In the genomic region with DNA sequence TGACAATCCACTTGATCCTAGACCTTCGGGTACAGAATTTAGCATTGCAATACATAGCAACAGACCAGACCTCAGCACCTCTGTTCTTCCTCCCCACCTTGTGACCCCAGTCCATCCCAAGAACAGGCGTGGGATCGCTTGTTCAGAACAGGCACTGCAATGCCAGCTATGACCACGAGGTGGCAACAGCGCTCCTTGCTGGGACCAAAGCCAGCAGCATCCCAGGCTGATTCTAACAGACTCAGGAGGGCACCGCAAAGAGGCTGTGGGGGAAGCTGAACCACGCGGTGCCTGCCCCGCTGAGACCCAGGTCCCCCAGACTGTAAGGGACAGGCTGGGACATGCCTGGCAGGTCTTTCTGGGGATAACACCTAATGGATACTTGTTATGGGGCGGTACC, we compare ENCODE assay signal across 8 mouse cellular contexts. TPM values are rescaled to one million over a fixed set of nuclear protein-coding genes. Genes with fewer than 3 reads are reported as not detected.
DNase-seq lines count a peak whose midpoint lies in the region; ATAC-seq and TF ChIP-seq lines count a peak whose summit lies in the region.

No protein-coding gene starts in this region.

- ATAC-seq in limb, embryonic 14.5 days (ENCODE audit: low FRiP score, low read depth): no peak
- no peak for ATAC-seq in midbrain, postnatal 0 days (ENCODE audit: low FRiP score)

- no peak overlapping the region for H3K9ac ChIP-seq in heart, adult 2 months (ENCODE audit: low read depth, low read length)
- no peak overlapping the region for H3K9ac ChIP-seq in limb, embryonic 14.5 days (ENCODE audit: low read depth, low read length, severe bottlenecking)
- H3K9ac ChIP-seq in midbrain, postnatal 0 days (replicated peaks; ENCODE audit: low read length, poor library complexity, severe bottlenecking): no peak overlapping the region

- 4% methylated on average over 10 of the region's 10 CpGs for WGBS in embryonic facial prominence, embryonic 10.5 days
- WGBS in heart, adult 2 months: 3% methylated on average over 10 of the region's 10 CpGs
- 5% methylated on average over 10 of the region's 10 CpGs for WGBS in limb, embryonic 14.5 days
- whole genome bisulfite sequencing in midbrain, postnatal 0 days: 4% methylated on average over 10 of the region's 10 CpGs

- peak overlapping the region; percentile 29; the same call in 1 of the 2 replicates for H3K4me3 ChIP-seq in embryonic facial prominence, embryonic 10.5 days
- no peak overlapping the region for H3K4me3 ChIP-seq in heart, adult 2 months
- H3K4me3 ChIP-seq in limb, embryonic 14.5 days (replicated peaks; ENCODE audit: low read length): no peak overlapping the region
- no peak overlapping the region for H3K4me3 ChIP-seq in midbrain, postnatal 0 days (ENCODE audit: low read depth, low read length)

- TF ChIP-seq CTCF in heart, adult 2 months (IDR thresholded peaks at IDR 0.05): no peak; the same call in 1 of the 2 replicates
- TF ChIP-seq CTCF in midbrain, postnatal 0 days (IDR thresholded peaks at IDR 0.05): peak; percentile 100

- H3K27ac ChIP-seq in embryonic facial prominence, embryonic 10.5 days (replicated peaks): no peak overlapping the region
- H3K27ac ChIP-seq in heart, adult 2 months: no peak overlapping the region
- no peak overlapping the region for H3K27ac ChIP-seq in limb, embryonic 14.5 days (replicated peaks; ENCODE audit: low read depth, low read length)
- no peak overlapping the region for H3K27ac ChIP-seq in midbrain, postnatal 0 days (ENCODE audit: low read depth, low read length)

- no peak for TF ChIP-seq POLR2A in heart, adult 2 months (IDR thresholded peaks at IDR 0.05; ENCODE audit: insufficient read depth, low read depth, low read length)
- TF ChIP-seq POLR2A in limb, embryonic 14.5 days (IDR thresholded peaks at IDR 0.05; ENCODE audit: borderline replicate concordance, extremely low read depth, insufficient read depth, insufficient read length): 0 out of 2 replicates have a peak, but pooled peaks have one; percentile 27

- no peak overlapping the region for H3K4me2 ChIP-seq in limb, embryonic 14.5 days (replicated peaks; ENCODE audit: low read depth, low read length, severe bottlenecking)
- H3K4me2 ChIP-seq in midbrain, postnatal 0 days (ENCODE audit: low read depth, low read length, poor library complexity, severe bottlenecking): no peak overlapping the region

- intact Hi-C loops in heart, adult 2 months (cut with DNase I): loop anchor here (2.0 kb wide), 2 partner anchors 30 to 94 kb away; a partner anchor contains a TSS

- peak; percentile 93 for TF ChIP-seq EP300 in heart, adult 2 months (IDR thresholded peaks at IDR 0.05; ENCODE audit: insufficient read depth, low read depth, low read length)

- H3K9me3 ChIP-seq in embryonic facial prominence, embryonic 10.5 days: no peaks in the 10 kb centered on the region
- no peaks in the 10 kb centered on the region for H3K9me3 ChIP-seq in limb, embryonic 14.5 days (ENCODE audit: control insufficient read depth, low read length)
- no peaks in the 10 kb centered on the region for H3K9me3 ChIP-seq in midbrain, postnatal 0 days (ENCODE audit: low read length)

- no peaks in the 10 kb centered on the region for H3K79me2 ChIP-seq in heart, adult 2 months (replicated peaks; ENCODE audit: control insufficient read depth, insufficient read depth, low read length)

- no peaks in the 10 kb centered on the region for H3K27me3 ChIP-seq in embryonic facial prominence, embryonic 10.5 days (replicated peaks; ENCODE audit: low read depth, poor library complexity, severe bottlenecking)
- no peaks in the 10 kb centered on the region for H3K27me3 ChIP-seq in heart, adult 2 months (ENCODE audit: control insufficient read depth, insufficient read depth, low read length)
- H3K27me3 ChIP-seq in limb, embryonic 14.5 days (ENCODE audit: control insufficient read depth, insufficient read depth, low read length): no peaks in the 10 kb centered on the region
- no peaks in the 10 kb centered on the region for H3K27me3 ChIP-seq in midbrain, postnatal 0 days (ENCODE audit: insufficient read depth, low read length)

- no peaks in the 10 kb centered on the region for H3K36me3 ChIP-seq in embryonic facial prominence, embryonic 10.5 days (replicated peaks)
- no peaks in the 10 kb centered on the region for H3K36me3 ChIP-seq in heart, adult 2 months (ENCODE audit: control insufficient read depth, insufficient read depth, low read length)
- no peaks in the 10 kb centered on the region for H3K36me3 ChIP-seq in limb, embryonic 14.5 days (ENCODE audit: control insufficient read depth, insufficient read depth, low read length)
- no peaks in the 10 kb centered on the region for H3K36me3 ChIP-seq in midbrain, postnatal 0 days (ENCODE audit: insufficient read depth, low read length)

- peaks cover 11% of the 10 kb centered on the region for H3K4me1 ChIP-seq in embryonic facial prominence, embryonic 10.5 days
- no peaks in the 10 kb centered on the region for H3K4me1 ChIP-seq in heart, adult 2 months (ENCODE audit: control insufficient read depth, insufficient read depth, low read length)
- no peaks in the 10 kb centered on the region for H3K4me1 ChIP-seq in limb, embryonic 14.5 days (ENCODE audit: control insufficient read depth, insufficient read depth, low read length)
- no peaks in the 10 kb centered on the region for H3K4me1 ChIP-seq in midbrain, postnatal 0 days (ENCODE audit: insufficient read depth, low read length)

- peak; percentile 72 for DNase-seq in 3134 (ENCODE audit: extremely low read depth, insufficient read length, low spot score)
- DNase-seq in adrenal gland, postnatal 10 days: peak; percentile 94
- peak; percentile 92 for DNase-seq in embryonic facial prominence, embryonic 10.5 days (ENCODE audit: low spot score)
- DNase-seq in heart, adult 2 months: peak; percentile 82 to 93
- peak; percentile 52 to 88 for DNase-seq in kidney, adult 8-10 months
- peak; percentile 83 for DNase-seq in limb, embryonic 14.5 days (ENCODE audit: low spot score)
- peak; percentile 83 for DNase-seq in midbrain, postnatal 0 days (ENCODE audit: low spot score)
- DNase-seq in spleen, postnatal 10 days (ENCODE audit: low spot score in 2 of 2): peak; percentile 91 to 92

RNA-seq across cellular contexts. Expression of a gene that starts 13.5 kb away (rescaled TPM):
- total RNA-seq in adrenal gland, postnatal 10 days (2021): 1 to 10 TPM; 1.9 to 3.5 TPM
- 0.96 and 1.3 TPM in 2 replicates for polyA plus RNA-seq in embryonic facial prominence, embryonic 10.5 days (2016; fragmentation: Nextera tagmentation; extraction: Ambion mirVana)
- total RNA-seq in heart, adult 2 months (2021): under 1 TPM; 0.13 to 0.16 TPM
- 0.47 and 0.53 TPM in 2 replicates for polyA plus RNA-seq in heart, adult 2 months (2012; rRNA removed)
- 1.6 and 2.2 TPM in 2 replicates for polyA plus RNA-seq in limb, embryonic 14.5 days (2012; rRNA removed)
- 0.75 and 1.0 TPM in 2 replicates for polyA plus RNA-seq in limb, embryonic 14.5 days (2014; fragmentation: Nextera tagmentation; extraction: Ambion mirVana)
- total RNA-seq in midbrain, postnatal 0 days (2014; rRNA removed): 37.6 and 54.0 TPM in 2 replicates
- polyA plus RNA-seq in midbrain, postnatal 0 days (2015; fragmentation: Nextera tagmentation; extraction: Ambion mirVana): 11.1 and 12.5 TPM in 2 replicates

RNA-seq across cellular contexts. Expression of a gene that starts 21.6 kb away (rescaled TPM):
- total RNA-seq in adrenal gland, postnatal 10 days (2021): 10 to 100 TPM; 27.0 to 29.5 TPM
- 819 and 896 TPM in 2 replicates for polyA plus RNA-seq in embryonic facial prominence, embryonic 10.5 days (2016; fragmentation: Nextera tagmentation; extraction: Ambion mirVana)
- 10 to 100 TPM; 47.5 to 48.2 TPM for total RNA-seq in heart, adult 2 months (2021)
- polyA plus RNA-seq in heart, adult 2 months (2012; rRNA removed): 73.8 and 78.0 TPM in 2 replicates
- polyA plus RNA-seq in limb, embryonic 14.5 days (2012; rRNA removed): 196 and 250 TPM in 2 replicates
- polyA plus RNA-seq in limb, embryonic 14.5 days (2014; fragmentation: Nextera tagmentation; extraction: Ambion mirVana): 227 and 235 TPM in 2 replicates
- total RNA-seq in midbrain, postnatal 0 days (2014; rRNA removed): 135 and 138 TPM in 2 replicates
- 144 and 154 TPM in 2 replicates for polyA plus RNA-seq in midbrain, postnatal 0 days (2015; fragmentation: Nextera tagmentation; extraction: Ambion mirVana)

RNA-seq across cellular contexts. Expression of a gene that starts 30.8 kb away (rescaled TPM):
- 10 to 100 TPM; 10.8 to 15.5 TPM for total RNA-seq in adrenal gland, postnatal 10 days (2021)
- 12.1 and 15.9 TPM in 2 replicates for polyA plus RNA-seq in embryonic facial prominence, embryonic 10.5 days (2016; fragmentation: Nextera tagmentation; extraction: Ambion mirVana)
- 1 to 10 TPM; 9.1 TPM for total RNA-seq in heart, adult 2 months (2021)
- polyA plus RNA-seq in heart, adult 2 months (2012; rRNA removed): 14.1 and 22.4 TPM in 2 replicates
- 24.1 and 28.0 TPM in 2 replicates for polyA plus RNA-seq in limb, embryonic 14.5 days (2012; rRNA removed)
- 31.4 and 31.9 TPM in 2 replicates for polyA plus RNA-seq in limb, embryonic 14.5 days (2014; fragmentation: Nextera tagmentation; extraction: Ambion mirVana)
- total RNA-seq in midbrain, postnatal 0 days (2014; rRNA removed): 70.2 and 80.2 TPM in 2 replicates
- 88.8 and 113 TPM in 2 replicates for polyA plus RNA-seq in midbrain, postnatal 0 days (2015; fragmentation: Nextera tagmentation; extraction: Ambion mirVana)
